ENCODE assay signal across 14 mouse cellular contexts in the genomic region with DNA sequence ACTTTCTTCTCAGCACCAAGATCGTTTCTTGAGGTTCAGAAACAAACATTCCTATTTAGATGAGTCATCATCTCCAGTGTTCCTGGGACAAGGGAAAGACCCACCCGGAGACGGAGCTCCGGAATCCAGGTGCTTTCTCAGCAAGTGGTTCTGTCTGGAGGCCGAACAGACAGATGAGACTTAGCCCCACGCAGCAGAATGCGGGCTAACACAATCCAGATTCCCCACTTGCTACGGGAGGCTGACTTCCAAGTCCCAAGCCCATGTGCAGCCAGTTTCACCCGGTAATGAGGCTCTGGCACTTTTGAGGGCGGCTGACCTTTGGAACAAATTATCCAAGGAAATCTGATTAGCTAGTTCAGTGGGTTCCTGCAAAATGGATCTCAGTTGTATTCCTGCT.
A peak's percentile ranks its signal among the peaks of the same experiment; 100 is the strongest.
DNase-seq lines count a peak whose midpoint lies in the region; ATAC-seq and TF ChIP-seq lines count a peak whose summit lies in the region.
"Had no signal": no experiment of that assay in that cellular context is flagged by ENCODE, and none has a peak within 500 bp of the region (broad histone marks: within the 10 kb centered on the region; RNA-seq: fewer than 3 reads in every experiment).

No protein-coding gene starts in this region.

- no peak for TF ChIP-seq CTCF in hindbrain, postnatal 0 days (IDR thresholded peaks at IDR 0.05; ENCODE audit: low read depth)
- TF ChIP-seq CTCF in kidney, adult 2 months (conservative IDR thresholded peaks at IDR 0.05; ENCODE audit: insufficient read depth, insufficient read length, low read depth, low read length) = no peak

- no peaks in the 10 kb centered on the region for H3K9me3 ChIP-seq in hindbrain, postnatal 0 days (ENCODE audit: low read length)
- H3K9me3 ChIP-seq in hindbrain, embryonic 16.5 days (ENCODE audit: control insufficient read depth, low read length) = no peaks in the 10 kb centered on the region

- H3K4me1 ChIP-seq in hindbrain, postnatal 0 days (ENCODE audit: insufficient read depth, low read length) = no peaks in the 10 kb centered on the region
- H3K4me1 ChIP-seq in hindbrain, embryonic 16.5 days (ENCODE audit: control insufficient read depth, insufficient read depth, low read depth, low read length) = no peaks in the 10 kb centered on the region
- H3K4me1 ChIP-seq in kidney, adult 2 months (ENCODE audit: control insufficient read depth, insufficient read depth, low read length) = no peaks in the 10 kb centered on the region
- H3K4me1 ChIP-seq: hindbrain, embryonic 12.5 days had no signal

- no peak overlapping the region for H3K4me3 ChIP-seq in hindbrain, postnatal 0 days (ENCODE audit: low read length)
- no peak overlapping the region for H3K4me3 ChIP-seq in hindbrain, embryonic 16.5 days (ENCODE audit: low read length)
- no peak overlapping the region for H3K4me3 ChIP-seq in kidney, adult 2 months (ENCODE audit: insufficient read depth, low read depth, low read length)
- H3K4me3 ChIP-seq: hindbrain, embryonic 12.5 days had no signal

- H3K27me3 ChIP-seq in hindbrain, postnatal 0 days (ENCODE audit: insufficient read depth, low read length) = no peaks in the 10 kb centered on the region
- no peaks in the 10 kb centered on the region for H3K27me3 ChIP-seq in hindbrain, embryonic 16.5 days (replicated peaks; ENCODE audit: control insufficient read depth, insufficient read depth, low read length)
- H3K27me3 ChIP-seq in kidney, adult 2 months (replicated peaks; ENCODE audit: control insufficient read depth, insufficient read depth, low read length) = no peaks in the 10 kb centered on the region
- H3K27me3 ChIP-seq: CH12.LX; hindbrain, embryonic 12.5 days had no signal

- WGBS in hindbrain, postnatal 0 days = 49% methylated on average over 10 of the region's 10 CpGs
- 49% methylated on average over 10 of the region's 10 CpGs for WGBS in hindbrain, embryonic 16.5 days
- WGBS in kidney, adult 2 months = 39% methylated on average over 10 of the region's 10 CpGs

- peak; percentile 23 for DNase-seq in hindbrain, postnatal 0 days (ENCODE audit: low spot score)
- DNase-seq in embryo, embryonic 10.5 days (ENCODE audit: low spot score) = peak; percentile 46
- DNase-seq in kidney, adult 2 months = peak; percentile 42
- peak; percentile 41 for DNase-seq in retina, embryonic 14.5 days (ENCODE audit: low spot score)
- no peak for DNase-seq in ovary, postnatal 14 days (ENCODE audit: low spot score)
- DNase-seq in left cerebral cortex, adult 11 months (ENCODE audit: low spot score) = no peak
- DNase-seq: lung, adult 18-20 months; thymus, adult 2 months had no signal

- no peak for ATAC-seq in hindbrain, postnatal 0 days
- no peak for ATAC-seq in hindbrain, embryonic 16.5 days
- ATAC-seq in erythroblast, adult 5-6 weeks (replicated peaks; ENCODE audit: low FRiP score, poor library complexity, severe bottlenecking) = no peak
- ATAC-seq: activated CD4-positive, CD25-positive, alpha-beta regulatory T cell, adult 4 months had no signal

- no peak overlapping the region for H3K4me2 ChIP-seq in hindbrain, postnatal 0 days (ENCODE audit: low read depth, low read length)
- H3K4me2 ChIP-seq in hindbrain, embryonic 16.5 days (ENCODE audit: low read length) = no peak overlapping the region
- H3K4me2 ChIP-seq: heart, embryonic 11.5 days; hindbrain, embryonic 12.5 days had no signal

- no peaks in the 10 kb centered on the region for H3K36me3 ChIP-seq in hindbrain, postnatal 0 days (ENCODE audit: insufficient read depth, low read length)
- no peaks in the 10 kb centered on the region for H3K36me3 ChIP-seq in hindbrain, embryonic 16.5 days (ENCODE audit: control insufficient read depth, insufficient read depth, low read length)
- no peaks in the 10 kb centered on the region for H3K36me3 ChIP-seq in kidney, adult 2 months (ENCODE audit: control insufficient read depth, insufficient read depth, low read length)
- H3K36me3 ChIP-seq: hindbrain, embryonic 12.5 days had no signal

- TF ChIP-seq POLR2A in kidney, adult 2 months (IDR thresholded peaks at IDR 0.05; ENCODE audit: low read depth, low read length) = no peak

- no peak overlapping the region for H3K27ac ChIP-seq in hindbrain, postnatal 0 days
- no peak overlapping the region for H3K27ac ChIP-seq in hindbrain, embryonic 16.5 days (ENCODE audit: low read depth, low read length)
- H3K27ac ChIP-seq in kidney, adult 2 months (ENCODE audit: insufficient read depth, low read depth, low read length) = no peak overlapping the region
- H3K27ac ChIP-seq: hindbrain, embryonic 12.5 days had no signal

- no peak overlapping the region for H3K9ac ChIP-seq in hindbrain, postnatal 0 days (replicated peaks; ENCODE audit: low read length)
- no peak overlapping the region for H3K9ac ChIP-seq in hindbrain, embryonic 16.5 days (ENCODE audit: low read depth, low read length)
- H3K9ac ChIP-seq: hindbrain, embryonic 12.5 days had no signal

Comparison
In these comparisons a context has a peak if more than half of its experiments do, and no peak if none do; other contexts are left out.
1. DNase-seq: peak in hindbrain, postnatal 0 days (single experiment), embryo, embryonic 10.5 days (single experiment), kidney, adult 2 months (single experiment) and retina, embryonic 14.5 days (single experiment); none in ovary, postnatal 14 days (single experiment) and left cerebral cortex, adult 11 months (single experiment).